Mouse (Mus musculus) spleen, adult 10 weeks (tissue): ENCODE results near the gene Trim39. TPM values are rescaled to one million over a fixed set of nuclear protein-coding genes. Genes with fewer than 3 reads are reported as not detected.

Source experiments
- polyA plus RNA-seq: library from polyadenylated mRNA; stranded (reverse); fragments of 350-450 nt; fragmentation: Illumina TruSeq; extraction: RNeasy Lipid Tissue Mini Kit (QIAGEN cat#74804); gene quantifications from one replicate; pipeline ENCODE4 v1.2.3, GENCODE M21; 2015; ENCODE audit warnings: low replicate concordance; ENCODE audit not compliant: insufficient read depth

Gene Trim39
- polyA plus RNA-seq: 70.6 TPM

DNA sequence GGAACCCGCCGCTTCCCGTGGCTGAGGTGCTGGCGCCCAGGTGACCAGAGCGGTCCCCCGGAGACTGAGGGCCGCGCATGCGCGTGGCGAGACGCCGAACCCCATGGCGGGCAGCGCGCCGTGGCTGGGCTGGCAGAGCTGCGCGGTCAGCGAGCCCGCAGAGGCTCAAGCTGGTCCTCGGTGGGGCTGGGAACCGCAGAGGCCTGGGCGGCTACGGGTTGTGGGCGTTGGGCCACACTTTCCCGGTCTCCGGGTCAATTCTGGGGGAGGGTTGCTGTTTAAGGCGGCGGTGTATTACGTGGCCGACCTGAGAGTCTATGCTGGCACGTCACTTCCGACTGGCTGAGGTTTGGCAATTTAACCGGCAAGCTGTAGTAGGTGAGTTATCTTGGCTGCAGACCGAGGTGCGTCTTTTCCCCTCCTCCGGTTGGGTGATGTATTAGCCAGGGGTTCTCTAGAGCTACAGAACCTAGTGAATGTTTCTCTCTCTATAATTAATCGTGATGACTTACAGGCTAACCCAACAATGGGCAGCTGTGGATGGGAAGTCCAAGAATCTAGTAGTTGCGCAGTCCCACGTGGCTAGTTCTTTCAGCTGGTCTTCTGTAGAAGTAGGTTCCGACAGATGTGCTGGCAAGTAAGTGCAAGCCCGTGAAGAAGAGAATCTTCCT is at the start of gene Trim39:
Gene Trim39, minus strand, starts transcription at position 662 of the 671 bp plus-strand sequence.

GRCm38 (mm10) chr17:36286390-36286789 is 14.3 kb upstream of the Trim39 start, which contains the start of gene H2-M10.2:
H2-M10.2 (minus strand) TSS chr17:36286490.

DNA sequence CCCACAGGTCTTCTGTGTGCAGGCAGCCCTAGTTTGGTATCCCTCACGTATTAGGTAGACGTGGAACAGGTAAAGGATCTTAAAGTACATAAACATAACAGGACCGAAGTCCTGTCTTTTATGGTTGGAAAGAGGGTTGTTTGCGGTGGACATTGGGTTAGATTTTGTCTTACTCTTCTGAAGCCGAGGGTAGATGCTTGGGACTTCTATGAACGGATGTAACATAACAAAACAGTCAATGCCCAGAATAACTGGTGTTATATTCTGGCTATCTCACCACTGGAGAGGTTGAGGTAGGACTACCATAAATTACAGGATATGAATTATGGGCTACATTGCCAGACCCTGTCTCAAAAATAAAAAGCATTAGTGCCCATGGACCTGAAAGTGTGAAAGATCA is 14.1 kb downstream of the Trim39 start, which contains the start of gene Rpp21:
Gene Rpp21, minus strand, starts transcription at position 101 of the 400 bp plus-strand sequence.

Other genes starting within 250 kb of the Trim39 start
- 186 TPM for gene H2-T23, start 239.4 kb downstream of the Trim39 start, polyA plus RNA-seq
- gene H2-T22, start 229.5 kb downstream of the Trim39 start, polyA plus RNA-seq: 124 TPM
- gene Gm6034, start 229.3 kb downstream of the Trim39 start, polyA plus RNA-seq: 0.25 TPM
- gene Gm11127, start 213.9 kb downstream of the Trim39 start, polyA plus RNA-seq: not detected
- 1.1 TPM for gene Gm19684, start 150.6 kb downstream of the Trim39 start, polyA plus RNA-seq
- gene Gm7030, start 142.8 kb downstream of the Trim39 start, polyA plus RNA-seq: not detected
- gene Gm8909, start 103.7 kb downstream of the Trim39 start, polyA plus RNA-seq: not detected
- not detected for gene H2-T3, start 82.0 kb downstream of the Trim39 start, polyA plus RNA-seq
- 25.3 TPM for gene Rpp21, start 14.2 kb downstream of the Trim39 start, polyA plus RNA-seq
- not detected for gene H2-M10.2, start 14.2 kb upstream of the Trim39 start, polyA plus RNA-seq
- not detected for gene H2-M10.1, start 53.9 kb upstream of the Trim39 start, polyA plus RNA-seq
- not detected for gene H2-M10.3, start 96.2 kb upstream of the Trim39 start, polyA plus RNA-seq
- gene H2-M10.4, start 190.1 kb upstream of the Trim39 start, polyA plus RNA-seq: not detected